ENCODE assay signal across 8 mouse cellular contexts in genomic region chr9:123112805-123113521, GRCm38 (mm10). TPM values are rescaled to one million over a fixed set of nuclear protein-coding genes. Genes with fewer than 3 reads are reported as not detected.
A peak's percentile ranks its signal among the peaks of the same experiment; 100 is the strongest.
DNase-seq lines count a peak whose midpoint lies in the region; ATAC-seq and TF ChIP-seq lines count a peak whose summit lies in the region.

Gene Zdhhc3, minus strand, starts transcription at chr9:123113205.
Gene Exosc7, plus strand, starts transcription at chr9:123113215.

- WGBS in cerebellum, adult 2 months: under 1% methylated on average over 78 of the region's 79 CpGs
- under 1% methylated on average over 77 of the region's 79 CpGs for WGBS in lung, embryonic 16.5 days

- H3K9ac ChIP-seq in MEL (ENCODE audit: control insufficient read depth, low read depth, low read length, poor library complexity, severe bottlenecking): peak within 1 kb of the TSS; percentile 97
- H3K9ac ChIP-seq in lung, embryonic 16.5 days (ENCODE audit: low read length): peak within 1 kb of the TSS; percentile 98

- no peaks in the 10 kb centered on the region for H3K27me3 ChIP-seq in MEL (ENCODE audit: control insufficient read depth in 1 of 2, insufficient read depth in 2 of 2, low read length in 2 of 2)
- H3K27me3 ChIP-seq in cerebellum, adult 2 months (ENCODE audit: control insufficient read depth, insufficient read depth, low read length): no peaks in the 10 kb centered on the region
- H3K27me3 ChIP-seq in lung, embryonic 16.5 days (ENCODE audit: control insufficient read depth, insufficient read depth, low read depth, low read length): no peaks in the 10 kb centered on the region

- peak; percentile 91 for DNase-seq in MEL (ENCODE audit: low read depth, low spot score)
- DNase-seq in cerebellum, adult 2 months: peak; percentile 92 to 93
- peak; percentile 89 for DNase-seq in forelimb bud, embryonic 11.5 days (ENCODE audit: low read depth, low spot score)
- peak; percentile 50 for DNase-seq in layer of hippocampus, adult 9-10 months (ENCODE audit: low spot score)
- DNase-seq in ovary, postnatal 10 days (ENCODE audit: low spot score): peak; percentile 80
- peak; percentile 73 to 82 for DNase-seq in thymus, postnatal 10 days (ENCODE audit: low spot score in 2 of 2)

- H3K9me3 ChIP-seq in MEL (replicated peaks; ENCODE audit: insufficient read depth, low read length): no peaks in the 10 kb centered on the region
- no peaks in the 10 kb centered on the region for H3K9me3 ChIP-seq in lung, embryonic 16.5 days (ENCODE audit: control insufficient read depth, low read length)

- peak within 1 kb of the TSS; percentile 85 to 96 for H3K4me3 ChIP-seq in MEL (ENCODE audit: control insufficient read depth in 1 of 2, insufficient read depth in 1 of 2, low read depth in 2 of 2, low read length in 2 of 2)
- H3K4me3 ChIP-seq in cerebellum, adult 2 months (replicated peaks; ENCODE audit: insufficient read depth, low read depth, low read length): peak within 1 kb of the TSS; percentile 67
- peak within 1 kb of the TSS; percentile 98 for H3K4me3 ChIP-seq in lung, embryonic 16.5 days (ENCODE audit: low read length)

- TF ChIP-seq EP300 in MEL (IDR thresholded peaks at IDR 0.05; ENCODE audit: low read depth in 1 of 2, low read length in 2 of 2): 0 out of 4 replicates have a peak, but pooled peaks of 1 of the 2 experiments have one; percentile 8

- peak; percentile 83 to 91 for ATAC-seq in hematopoietic stem cell, adult 5-6 weeks (replicated peaks in 1 of 2; ENCODE audit: insufficient read depth in 1 of 2, low FRiP score in 2 of 2, low TSS enrichment in 1 of 2, low read depth in 1 of 2, poor library complexity in 2 of 2, severe bottlenecking in 2 of 2)
- ATAC-seq in lung, embryonic 16.5 days (ENCODE audit: low read depth): peak; percentile 94

- no peak for TF ChIP-seq RAD21 in MEL (IDR thresholded peaks at IDR 0.05; ENCODE audit: low read depth, low read length)

- peak; percentile 89 to 98 for TF ChIP-seq POLR2A in MEL (IDR thresholded peaks at IDR 0.05; ENCODE audit: control insufficient read depth in 1 of 2, insufficient read depth in 1 of 2, low read depth in 1 of 2, low read length in 2 of 2, poor library complexity in 1 of 2)
- TF ChIP-seq POLR2A in cerebellum, adult 2 months (IDR thresholded peaks at IDR 0.05; ENCODE audit: borderline replicate concordance, insufficient read depth, low read length): peak; percentile 93

- peaks cover 41% of the 10 kb centered on the region for H3K79me2 ChIP-seq in MEL (ENCODE audit: control insufficient read depth, insufficient read depth, low read length, poor library complexity)

- peaks cover 2 to 17% of the 10 kb centered on the region in 2 experiments; a peak in 3 of 4 replicates for H3K36me3 ChIP-seq in MEL (ENCODE audit: control insufficient read depth in 1 of 2, insufficient read depth in 2 of 2, low read length in 2 of 2)
- no peaks in the 10 kb centered on the region for H3K36me3 ChIP-seq in lung, embryonic 16.5 days (ENCODE audit: control insufficient read depth, insufficient read depth, low read length)

- TF ChIP-seq CTCF in MEL (IDR thresholded peaks at IDR 0.05 in 2 of 3, conservative IDR thresholded peaks at IDR 0.05 in 1 of 3; ENCODE audit: control insufficient read depth in 1 of 3, insufficient read depth in 1 of 3, low read depth in 2 of 3, low read length in 3 of 3, poor library complexity in 1 of 3, severe bottlenecking in 1 of 3): no peak
- TF ChIP-seq CTCF in cerebellum, adult 2 months (IDR thresholded peaks at IDR 0.05; ENCODE audit: borderline replicate concordance, insufficient read depth, low read depth, low read length): no peak

- H3K27ac ChIP-seq in MEL (ENCODE audit: control insufficient read depth, low read depth, low read length): peak within 1 kb of the TSS; percentile 73
- peak within 1 kb of the TSS; percentile 76 for H3K27ac ChIP-seq in cerebellum, adult 2 months (ENCODE audit: insufficient read depth, low read length)
- H3K27ac ChIP-seq in lung, embryonic 16.5 days (ENCODE audit: low read length): peak within 1 kb of the TSS; percentile 97

- H3K4me1 ChIP-seq in MEL (ENCODE audit: control insufficient read depth in 1 of 2, insufficient read depth in 2 of 2, low read length in 2 of 2): peaks cover 5 to 11% of the 10 kb centered on the region in 2 experiments; a peak in 3 of 4 replicates
- H3K4me1 ChIP-seq in cerebellum, adult 2 months (ENCODE audit: control insufficient read depth, insufficient read depth, low read length): no peaks in the 10 kb centered on the region; the same call in 1 of the 2 replicates
- H3K4me1 ChIP-seq in lung, embryonic 16.5 days (replicated peaks; ENCODE audit: control insufficient read depth, insufficient read depth, low read length): peaks cover 21% of the 10 kb centered on the region

- peak within 1 kb of the TSS; percentile 94 for H3K4me2 ChIP-seq in lung, embryonic 16.5 days (ENCODE audit: low read depth, low read length)

TF ChIP-seq in MEL, 35 proteins besides CTCF, POLR2A, EP300 and RAD21 (continues in another document):
- TF ChIP-seq USF1 (IDR thresholded peaks at IDR 0.05; ENCODE audit: low read depth, low read length): peak; percentile 43; the same call in 1 of the 2 replicates
- no peak for TF ChIP-seq ZKSCAN1 (IDR thresholded peaks at IDR 0.05; ENCODE audit: low read depth, low read length)
- no peak for TF ChIP-seq CHD1 (IDR thresholded peaks at IDR 0.05; ENCODE audit: low read depth, low read length)
- no peak for TF ChIP-seq JUND (IDR thresholded peaks at IDR 0.05; ENCODE audit: low read depth, low read length)
- TF ChIP-seq GABPA (IDR thresholded peaks at IDR 0.05; ENCODE audit: low read depth, low read length): no peak
- peak; percentile 85 for TF ChIP-seq ZMIZ1 (IDR thresholded peaks at IDR 0.05; ENCODE audit: low read depth, low read length)
- no peak for TF ChIP-seq GATA1 (IDR thresholded peaks at IDR 0.05; ENCODE audit: low read depth, low read length)
- no peak for TF ChIP-seq MYB (IDR thresholded peaks at IDR 0.05; ENCODE audit: low read depth, low read length)
- TF ChIP-seq MYC (IDR thresholded peaks at IDR 0.05; ENCODE audit: low read depth, low read length): peak; percentile 62; the same call in 1 of the 2 replicates
- no peak for TF ChIP-seq CHD2 (IDR thresholded peaks at IDR 0.05; ENCODE audit: low read length)
- TF ChIP-seq BHLHE40 (IDR thresholded peaks at IDR 0.05; ENCODE audit: borderline replicate concordance, low read depth, low read length): peak; percentile 85
- TF ChIP-seq ZNF384 (IDR thresholded peaks at IDR 0.05; ENCODE audit: low read depth, low read length): no peak
- TF ChIP-seq RCOR1 (IDR thresholded peaks at IDR 0.05; ENCODE audit: low read depth, low read length): no peak
- TF ChIP-seq KAT2A (conservative IDR thresholded peaks at IDR 0.05; ENCODE audit: low read depth, low read length): no peak; the same call in 1 of the 2 replicates
- TF ChIP-seq MAZ (IDR thresholded peaks at IDR 0.05; ENCODE audit: low read depth, low read length): no peak; the same call in 1 of the 2 replicates
- TF ChIP-seq SMC3 (IDR thresholded peaks at IDR 0.05; ENCODE audit: low read depth, low read length): no peak
- TF ChIP-seq UBTF (IDR thresholded peaks at IDR 0.05; ENCODE audit: borderline replicate concordance, insufficient read depth, low read depth, low read length): peak; percentile 64; the same call in 1 of the 2 replicates
- peak; percentile 49 for TF ChIP-seq ELF1 (IDR thresholded peaks at IDR 0.05; ENCODE audit: low read depth, low read length)
- peak; percentile 90 for TF ChIP-seq SIN3A (IDR thresholded peaks at IDR 0.05; ENCODE audit: low read length)
- no peak for TF ChIP-seq TAL1 (IDR thresholded peaks at IDR 0.05; ENCODE audit: low read length)
- TF ChIP-seq MAX (IDR thresholded peaks at IDR 0.05; ENCODE audit: low read length): peak; percentile 88
- peak; percentile 79 for TF ChIP-seq TCF12 (IDR thresholded peaks at IDR 0.05; ENCODE audit: low read depth, low read length)
- TF ChIP-seq NELFE (IDR thresholded peaks at IDR 0.05; ENCODE audit: low read depth, low read length): no peak; the same call in 1 of the 2 replicates
- TF ChIP-seq TBP (IDR thresholded peaks at IDR 0.05; ENCODE audit: low read depth, low read length): no peak
- TF ChIP-seq MXI1 (IDR thresholded peaks at IDR 0.05; ENCODE audit: low read depth, low read length): peak; percentile 89
- 0 out of 2 replicates have a peak, but pooled peaks have one; percentile 8 for TF ChIP-seq MEF2A (IDR thresholded peaks at IDR 0.05; ENCODE audit: extremely low read depth, insufficient replicate concordance, low read depth, low read length, poor library complexity, severe bottlenecking)
- peak; percentile 70 for TF ChIP-seq NRF1 (IDR thresholded peaks at IDR 0.05; ENCODE audit: insufficient read depth, low read depth, low read length, poor library complexity, severe bottlenecking)
- TF ChIP-seq USF2 (IDR thresholded peaks at IDR 0.05; ENCODE audit: borderline replicate concordance in 1 of 2, insufficient read depth in 1 of 2, low read depth in 1 of 2, low read length in 2 of 2): no peak
- TF ChIP-seq ETS1 (IDR thresholded peaks at IDR 0.05; ENCODE audit: low read depth, low read length): peak; percentile 15; the same call in 1 of the 2 replicates
- peak; percentile 87; the same call in 1 of the 2 replicates for TF ChIP-seq POLR2AphosphoS2 (IDR thresholded peaks at IDR 0.05; ENCODE audit: low read length)
- TF ChIP-seq MAFK (IDR thresholded peaks at IDR 0.05; ENCODE audit: borderline replicate concordance, low read depth, low read length): no peak
- 0 out of 2 replicates have a peak, but pooled peaks have one; percentile 0 for TF ChIP-seq ZC3H11A (IDR thresholded peaks at IDR 0.05; ENCODE audit: low read depth, low read length)
- TF ChIP-seq HCFC1 (IDR thresholded peaks at IDR 0.05; ENCODE audit: low read depth, low read length): peak; percentile 88

RNA-seq across cellular contexts. Expression of gene Zdhhc3, which starts in this region (rescaled TPM):
- total RNA-seq in MEL (2012; rRNA removed): 51.7 and 51.8 TPM in 2 replicates
- polyA plus RNA-seq in MEL (2012; ENCODE audit: insufficient read depth in 1 of 2, insufficient read length in 2 of 2, low read depth in 1 of 2, low replicate concordance in 2 of 2, missing spikeins in 1 of 2): 10 to 100 TPM; 92.0 to 98.1 TPM
- 83.4 and 85.9 TPM in 2 replicates for polyA plus RNA-seq in cerebellum, adult 2 months (2012; rRNA removed)
- total RNA-seq in hematopoietic stem cell, adult 5-6 weeks (2017): 38.2 and 39.2 TPM in 2 replicates
- polyA plus RNA-seq in lung, embryonic 16.5 days (2015; fragmentation: Nextera tagmentation; extraction: Ambion mirVana): 74.6 and 76.4 TPM in 2 replicates

RNA-seq across cellular contexts. Expression of gene Exosc7, which starts in this region (rescaled TPM):
- total RNA-seq in MEL (2012; rRNA removed): 181 and 196 TPM in 2 replicates
- 100 to 1,000 TPM in 1 of 2 experiments, not detected in 1; 162 TPM for polyA plus RNA-seq in MEL (2012; ENCODE audit: insufficient read depth in 1 of 2, insufficient read length in 2 of 2, low read depth in 1 of 2, low replicate concordance in 2 of 2, missing spikeins in 1 of 2)
- polyA plus RNA-seq in cerebellum, adult 2 months (2012; rRNA removed): 57.2 and 60.5 TPM in 2 replicates
- 77.9 and 110 TPM in 2 replicates for total RNA-seq in hematopoietic stem cell, adult 5-6 weeks (2017)
- polyA plus RNA-seq in lung, embryonic 16.5 days (2015; fragmentation: Nextera tagmentation; extraction: Ambion mirVana): 120 and 123 TPM in 2 replicates

Comparison
In these comparisons a context has a peak if more than half of its experiments do, and no peak if none do; other contexts are left out.
1. Peak in every context shown above with its lines: DNase-seq, ATAC-seq, H3K4me3 ChIP-seq and H3K27ac ChIP-seq.